Mouse (Mus musculus) heart, postnatal 14 days (tissue): ENCODE results near the gene Paqr5. TPM values are rescaled to one million over a fixed set of nuclear protein-coding genes. Genes with fewer than 3 reads are reported as not detected.

Source experiments
- DNase-seq, 2 experiments: peaks; one replicate each; pipeline ENCODE4 v3.0.0; 2021 to 2022
- intact Hi-C: fragments of 180-260 bp; cut with DNase I; formaldehyde crosslinking; loops from one replicate; pipeline ENCODE4 v1.15.1; 2025
- total RNA-seq, 2 experiments: library from RNA; stranded (reverse); gene quantifications; 2 replicates each; pipeline ENCODE4 v1.2.3; 2021

Gene Paqr5
- total RNA-seq, 2 experiments from 2014 or later: not detected

- DNase-seq: no peak
- intact Hi-C loops: no loop called here
These were observed 11.2 kb downstream of the Paqr5 start for GRCm38 (mm10) chr9:62015504-62015903.

DNA sequence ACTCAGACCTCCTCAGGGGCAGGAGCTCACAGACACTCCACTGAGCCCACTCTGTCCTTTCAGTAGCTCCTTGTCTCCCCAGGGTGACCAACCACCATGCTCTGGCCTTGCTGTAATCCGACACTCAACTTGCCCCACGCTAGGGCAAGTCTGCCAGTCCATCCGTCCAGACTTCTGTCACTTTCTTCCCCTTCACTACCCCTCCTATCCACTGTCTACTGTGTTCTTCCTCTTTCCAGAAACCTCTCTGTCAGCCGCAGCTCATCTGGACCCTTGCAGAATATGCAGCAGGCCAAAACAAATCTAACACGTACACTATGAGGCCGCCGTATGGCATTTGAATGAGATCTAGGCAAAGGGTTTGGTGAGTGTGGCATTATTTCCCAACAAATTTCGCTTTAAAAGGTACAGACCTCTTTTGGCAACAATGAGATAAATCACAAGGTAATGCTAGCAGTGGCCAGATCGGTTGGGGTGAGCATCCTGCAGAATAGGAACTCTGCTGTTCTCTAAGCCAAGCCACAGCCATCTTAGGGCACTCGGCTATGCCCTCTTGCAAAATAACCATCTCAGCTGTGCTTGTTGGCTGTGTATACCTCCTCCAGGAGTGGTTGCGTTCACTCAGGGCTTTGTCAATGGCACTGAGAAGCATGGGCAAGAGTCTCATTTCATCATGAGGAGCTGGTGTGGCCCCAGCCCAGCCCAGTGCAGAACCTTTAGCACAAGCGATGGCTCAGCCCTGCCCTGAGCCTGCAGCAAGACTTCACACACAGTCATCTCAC lies 13.1 kb downstream of the Paqr5 start:
- DNase-seq: no peak
- intact Hi-C loops: no loop called here

- no peak for DNase-seq
- intact Hi-C loops: no loop called here
These were observed 18.3 kb downstream of the Paqr5 start for GRCm38 (mm10) chr9:62008360-62008759.

- intact Hi-C loops: no loop called here
- DNase-seq: no peak
These were observed 19.6 kb downstream of the Paqr5 start for GRCm38 (mm10) chr9:62007028-62007427.

DNA sequence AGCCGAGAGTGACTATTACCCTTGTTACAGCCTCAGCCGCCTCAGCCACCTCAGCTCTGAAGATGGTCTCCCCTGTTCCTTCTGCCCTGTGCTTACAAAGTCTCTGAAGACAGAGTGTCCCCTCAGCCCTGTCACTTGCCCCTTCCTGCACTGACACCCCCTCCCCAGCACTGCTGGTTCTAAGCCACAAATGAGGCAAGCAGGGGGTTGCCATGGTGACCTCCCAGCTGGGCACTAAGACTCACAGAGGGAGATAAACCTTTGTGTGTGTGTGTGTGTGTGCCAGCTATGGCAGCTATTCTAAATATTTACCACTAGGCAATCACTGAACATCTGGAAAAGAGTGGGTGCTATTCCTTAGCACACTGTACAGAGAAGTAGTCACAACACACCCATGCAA lies 23.0 kb downstream of the Paqr5 start:
- intact Hi-C loops: no loop called here
- no peak for DNase-seq

DNA sequence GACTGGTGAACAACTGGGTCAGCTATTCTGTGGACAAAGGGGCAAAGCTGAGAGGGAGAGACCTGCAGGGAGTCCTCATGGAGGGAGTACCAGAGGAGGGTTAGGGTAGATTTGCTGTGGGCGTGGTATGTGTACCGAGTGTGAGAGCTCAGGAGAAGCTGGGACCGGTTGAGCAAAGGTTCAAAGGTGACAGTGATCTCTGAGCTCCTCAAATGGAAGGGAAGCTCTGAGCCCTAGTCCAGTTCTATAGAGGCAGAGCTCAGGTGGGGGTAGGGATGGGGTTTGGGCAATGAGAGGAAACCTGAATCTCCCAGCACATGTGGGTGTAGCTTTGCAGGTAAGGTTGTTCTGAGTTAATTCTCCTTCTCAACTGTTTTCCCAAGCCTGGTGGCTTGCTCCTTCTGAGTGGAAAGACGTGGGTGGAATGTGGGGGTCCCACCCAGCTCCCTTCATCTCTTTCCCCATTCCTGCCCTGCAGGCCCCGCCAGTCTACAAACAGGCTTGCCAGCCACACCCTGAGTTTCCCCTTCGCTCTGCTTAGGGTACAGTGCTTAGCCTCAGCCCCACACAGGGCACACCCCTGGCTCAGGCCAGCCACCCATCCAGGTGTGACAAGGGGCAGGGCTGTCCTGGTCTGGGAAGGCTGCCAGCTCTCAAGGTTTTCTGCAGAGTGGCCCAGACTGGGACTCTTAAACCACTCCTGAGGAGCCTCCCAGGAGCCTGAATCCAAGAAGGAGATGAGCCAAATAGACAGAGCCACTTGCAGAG lies 26.8 kb downstream of the Paqr5 start:
- DNase-seq: no peak
- intact Hi-C loops: no loop called here

DNA sequence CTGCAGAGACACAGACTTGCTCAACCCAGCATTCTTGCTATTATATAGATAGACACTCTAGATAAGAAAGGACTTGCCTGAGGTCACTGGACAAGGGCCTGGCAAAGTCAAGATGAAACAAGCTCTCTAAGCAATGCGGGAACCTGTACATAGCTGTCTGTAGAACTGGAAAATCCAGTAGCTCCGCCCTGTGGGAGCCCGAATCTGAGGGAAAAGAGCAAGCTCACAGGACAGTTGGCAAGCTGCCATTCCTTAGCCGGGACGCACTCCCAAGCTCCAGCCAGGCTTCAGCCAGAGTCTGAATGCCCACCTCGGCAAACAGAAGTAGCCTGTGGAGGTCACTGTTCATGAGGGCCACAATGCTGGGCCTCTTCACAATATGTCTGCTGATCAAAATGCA lies 28.8 kb downstream of the Paqr5 start:
- DNase-seq: peak; percentile 47 to 58
- intact Hi-C loops: no loop called here

- intact Hi-C loops: no loop called here
- no peak for DNase-seq
These were observed 35.5 kb downstream of the Paqr5 start for GRCm38 (mm10) chr9:61991158-61991557.

- no peak for DNase-seq
- intact Hi-C loops: no loop called here
These were observed 35.9 kb downstream of the Paqr5 start for GRCm38 (mm10) chr9:61990738-61991137.

DNA sequence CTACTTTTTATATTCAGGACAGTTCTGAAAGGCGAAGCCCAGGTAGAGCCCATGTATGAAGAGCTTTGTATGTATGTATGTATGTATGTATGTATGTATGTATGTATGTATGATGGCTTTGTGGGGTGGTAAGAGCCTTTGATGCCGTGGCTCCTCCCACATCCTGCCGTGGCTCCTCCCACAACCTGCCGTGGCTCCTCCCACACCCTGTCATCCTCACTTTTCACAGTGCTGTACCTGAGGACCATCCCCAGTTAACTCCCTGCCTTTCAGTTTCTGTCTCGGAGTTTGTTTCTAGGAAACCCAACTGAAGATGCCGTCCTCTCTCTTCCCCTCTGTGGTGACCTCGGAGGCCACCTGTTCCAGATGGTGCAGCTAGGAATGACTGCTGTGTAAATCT lies 40.6 kb downstream of the Paqr5 start:
- intact Hi-C loops: no loop called here
- no peak for DNase-seq

GRCm38 (mm10) chr9:61985183-61985863 lies 41.3 kb downstream of the Paqr5 start:
- intact Hi-C loops: loop anchor here (2.0 kb wide), 2 partner anchors 19 to 37 kb away; no protein-coding TSS in a partner anchor

DNA sequence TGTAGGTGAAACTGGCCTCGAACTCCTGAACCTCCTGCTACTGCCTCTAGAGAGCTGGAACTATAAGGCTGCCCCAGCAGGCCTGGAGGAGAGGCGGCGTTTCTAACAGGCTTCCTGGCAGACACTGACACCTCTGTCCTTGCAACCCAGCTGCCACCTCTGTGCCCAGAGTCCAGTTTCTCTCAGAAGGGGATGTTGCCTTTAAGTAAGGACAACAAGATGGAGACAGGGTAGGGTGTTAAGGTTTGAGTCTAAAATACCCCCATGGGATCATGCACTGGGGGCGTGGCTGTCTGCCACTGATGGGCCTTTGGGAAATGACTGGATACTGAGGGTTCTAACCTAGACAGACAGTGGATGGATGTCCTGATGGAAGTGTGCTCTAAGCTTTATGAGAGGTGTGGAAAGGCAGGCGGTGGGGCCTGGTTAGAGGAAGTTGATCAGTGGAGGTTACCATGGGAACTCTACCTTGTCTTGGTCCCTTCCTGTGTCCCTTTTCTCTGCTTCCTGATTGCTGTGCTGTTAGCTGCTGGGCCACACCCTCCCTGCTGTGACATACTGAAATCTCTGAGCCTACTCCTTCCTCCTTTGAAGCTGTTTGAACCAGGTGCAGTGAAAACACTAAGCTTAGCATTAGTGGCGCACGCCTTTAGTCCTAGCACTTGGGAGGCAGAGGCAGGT lies 43.6 kb downstream of the Paqr5 start:
- intact Hi-C loops: no loop called here

More at GRCm38 (mm10) chr9:61985183-61985863, 41.3 kb downstream of the Paqr5 start:
- DNase-seq: peak; percentile 67 to 76

GRCm38 (mm10) chr9:61981876-61982275 lies 44.8 kb downstream of the Paqr5 start:
- intact Hi-C loops: no loop called here
- DNase-seq: no peak

More for the DNA sequence above, 43.6 kb downstream of the Paqr5 start:
- no peak for DNase-seq

GRCm38 (mm10) chr9:61979983-61980382 lies 46.7 kb downstream of the Paqr5 start:
- intact Hi-C loops: no loop called here

DNA sequence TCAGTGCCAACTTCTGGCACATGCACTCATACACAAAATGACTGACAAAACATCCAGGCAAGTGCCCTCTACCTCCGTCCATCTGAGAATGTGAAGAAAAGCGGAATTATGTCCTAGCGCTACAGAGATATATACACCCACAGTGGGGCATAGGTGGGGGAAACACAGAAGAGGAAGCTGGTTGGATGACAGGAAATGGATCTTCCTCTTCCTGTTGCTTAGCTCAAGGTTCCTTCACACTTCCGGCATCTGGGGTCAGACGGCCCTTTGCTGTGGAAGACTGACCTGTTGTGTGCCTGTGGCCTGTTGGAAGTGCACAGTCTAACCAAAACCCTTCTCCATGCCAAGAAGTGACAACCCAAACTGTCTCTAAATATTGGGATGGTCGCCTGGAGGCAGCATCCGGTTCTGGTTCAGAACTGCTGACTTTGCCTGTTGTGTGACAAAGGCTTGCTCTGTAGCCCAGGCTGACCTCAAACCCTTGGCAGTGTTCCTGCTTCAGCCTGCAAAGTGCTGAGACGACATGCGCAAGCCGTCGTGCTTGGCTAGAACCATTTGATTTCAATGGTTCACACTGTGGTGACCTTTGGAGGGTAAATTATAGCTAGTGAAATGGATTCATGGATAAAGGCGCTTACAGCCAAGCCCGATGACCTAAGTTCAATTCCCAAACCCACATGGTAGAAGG lies 49.3 kb downstream of the Paqr5 start:
- intact Hi-C loops: no loop called here
- no peak for DNase-seq

More at GRCm38 (mm10) chr9:61979983-61980382, 46.7 kb downstream of the Paqr5 start:
- no peak for DNase-seq

DNA sequence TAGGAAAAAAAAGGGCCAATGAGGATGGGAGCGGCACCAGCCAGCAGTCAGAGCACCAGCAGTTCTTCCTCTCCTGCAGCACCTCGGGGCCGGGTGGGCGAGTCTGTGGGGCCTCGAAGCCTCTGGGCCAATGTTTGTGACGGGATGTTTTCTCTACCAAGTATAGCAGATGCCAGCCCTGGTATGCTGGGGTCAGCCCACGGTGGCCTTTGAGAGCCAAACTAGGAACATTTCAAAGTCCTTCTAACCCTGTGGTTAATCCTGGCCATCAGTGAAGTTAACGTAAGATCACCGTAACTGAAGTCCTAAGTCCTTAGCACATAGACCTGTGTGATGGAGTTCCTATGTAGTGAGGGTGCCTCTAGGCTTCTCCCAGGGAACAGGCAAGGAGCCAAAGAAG lies 54.6 kb downstream of the Paqr5 start:
- no peak for DNase-seq
- intact Hi-C loops: no loop called here

DNA sequence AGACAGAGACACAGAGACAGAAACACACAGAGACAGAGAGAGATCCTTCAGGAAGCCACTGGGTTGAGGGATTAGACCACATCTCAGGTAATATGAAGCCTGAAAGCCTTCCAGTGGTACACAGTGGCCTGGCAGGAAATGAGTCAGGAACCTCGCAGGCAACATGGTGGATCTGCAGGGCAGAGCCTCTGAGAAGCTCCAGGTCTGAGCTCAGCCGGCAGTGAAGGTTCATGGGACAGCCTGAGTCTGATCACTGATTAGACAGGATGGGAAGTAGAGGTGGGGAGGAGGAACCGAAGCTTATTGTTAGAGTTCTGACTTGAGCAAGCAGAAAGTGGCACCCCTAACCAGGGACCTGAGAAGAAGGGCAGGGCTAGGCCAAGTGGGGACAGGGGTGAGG lies 55.6 kb downstream of the Paqr5 start:
- DNase-seq: no peak
- intact Hi-C loops: no loop called here

GRCm38 (mm10) chr9:61967357-61967756 lies 59.3 kb downstream of the Paqr5 start:
- DNase-seq: no peak
- intact Hi-C loops: loop anchor here (2.0 to 10.0 kb wide), 3 partner anchors 17 to 277 kb away; partner anchors contain the start of gene Glce

DNA sequence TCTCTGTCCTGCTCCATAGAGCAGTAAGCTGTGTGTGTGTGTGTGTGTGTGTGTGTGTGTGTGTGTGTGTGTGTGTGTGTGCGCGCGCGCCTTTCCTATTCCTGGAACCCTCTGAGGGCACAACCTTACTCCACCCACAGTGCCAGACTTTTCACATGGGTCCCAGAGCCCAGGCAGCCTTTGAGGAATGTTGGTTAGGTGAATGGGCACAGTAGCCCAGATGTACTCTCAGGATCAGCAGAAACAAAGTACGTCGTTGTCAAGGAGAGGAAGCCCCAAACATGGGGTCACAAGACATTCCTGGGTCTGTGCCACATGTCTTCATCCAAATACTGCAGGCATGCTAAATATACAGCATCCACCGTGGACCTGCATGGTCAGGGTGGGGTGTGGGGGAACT lies 60.7 kb downstream of the Paqr5 start:
- intact Hi-C loops: loop anchor here (2.0 to 10.0 kb wide), 4 partner anchors 17 to 279 kb away; partner anchors contain the start of gene Glce
- DNase-seq: no peak
